Mouse (Mus musculus): Measurements from ENCODE around the gene Nudt15. TPM values are rescaled to one million over a fixed set of nuclear protein-coding genes. Genes with fewer than 3 reads are reported as not detected.

The Nudt15 gene
- polyA plus RNA-seq (2017; shearing (Covaris generic)): 6.4 TPM

DNA sequence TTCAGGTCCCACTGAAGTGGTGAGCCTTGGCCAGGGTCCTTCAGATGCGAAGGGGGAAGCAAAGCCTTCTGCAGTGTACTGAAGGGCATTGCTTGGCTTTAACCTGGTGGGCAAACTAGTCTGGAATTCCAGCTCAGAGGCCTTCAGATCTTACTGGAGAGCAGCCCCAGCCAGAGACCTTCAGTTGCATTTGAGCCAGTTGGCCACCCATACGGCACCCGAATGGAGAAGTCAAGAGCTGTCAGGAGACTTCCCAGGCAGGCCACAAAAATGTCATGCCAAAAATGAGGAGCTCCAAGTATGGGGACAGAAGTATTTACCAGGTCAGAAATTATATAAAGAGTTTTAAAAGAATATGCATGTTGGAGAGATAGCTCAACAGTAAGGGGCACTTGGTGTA, at the start of gene Nudt15:
Gene Nudt15 (minus strand): TSS at position 192 of the 400 bp plus-strand sequence.

GRCm38 (mm10) chr14:73524766-73525448, 23.1 kb downstream of the Nudt15 start, which contains the start of gene Sucla2:
Gene Sucla2 (plus strand): TSS chr14:73525319.

DNA sequence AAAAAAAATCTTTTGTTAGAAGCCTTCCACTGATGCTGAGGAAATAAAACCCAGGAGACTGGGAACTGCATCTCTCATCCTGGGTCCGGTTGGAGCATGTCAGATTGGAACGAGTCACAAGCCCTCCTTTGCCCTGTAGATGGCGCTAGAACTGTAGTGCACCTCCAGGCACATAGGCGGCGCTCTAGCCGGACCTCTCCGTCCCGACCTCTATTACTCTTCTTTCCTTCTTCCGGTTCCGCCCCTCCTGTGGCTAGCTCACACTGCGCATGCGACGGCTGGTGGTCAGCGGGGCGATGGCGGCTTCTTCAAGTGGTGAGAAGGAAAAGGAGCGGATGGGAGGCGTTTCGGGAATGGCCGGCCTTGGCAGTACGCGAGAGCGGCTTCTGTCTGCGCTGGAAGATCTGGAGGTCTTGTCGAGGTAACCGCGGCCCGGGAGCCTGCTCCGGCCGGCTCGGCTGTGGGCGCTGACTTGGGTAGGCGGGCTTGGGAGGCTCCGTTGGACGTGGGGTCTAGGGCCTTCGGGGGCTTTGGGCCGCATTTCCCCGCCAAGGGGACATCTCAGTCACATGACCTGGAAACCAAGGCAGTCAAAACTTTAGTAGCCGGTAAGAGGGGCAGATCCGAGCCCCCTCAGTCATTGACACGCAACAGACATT, 38.1 kb downstream of the Nudt15 start, which contains the start of gene Med4:
Gene Med4 (plus strand): TSS at position 261 of the 659 bp plus-strand sequence.

Other genes starting within 250 kb of the Nudt15 start
- 56.9 TPM for gene Rb1, start 222.4 kb downstream of the Nudt15 start, polyA plus RNA-seq (2017; shearing (Covaris generic))
- 1,788 TPM for gene Itm2b, start 163.0 kb downstream of the Nudt15 start, polyA plus RNA-seq (2017; shearing (Covaris generic))
- gene Med4, start 38.2 kb downstream of the Nudt15 start, polyA plus RNA-seq (2017; shearing (Covaris generic)): 81.8 TPM
- 84.0 TPM for gene Sucla2, start 22.9 kb downstream of the Nudt15 start, polyA plus RNA-seq (2017; shearing (Covaris generic))
- gene Gm21750, start 113.0 kb upstream of the Nudt15 start, polyA plus RNA-seq (2017; shearing (Covaris generic)): not detected

Data from inflammation-experienced regulatory T-cells, adult 16 weeks (primary cell).